Mouse (Mus musculus) C2C12 (cell line): ENCODE measurements at regions not wholly inside any gene's neighbourhood (a gene's known extent, or its start where the extent isn't known, plus 50 kb on each side); places are given as distances from the start of the nearest gene placed in this dataset.

ENCODE experiments used
- CEBPB ChIP-seq: IDR thresholded peaks from one replicate; pipeline ENCODE4 v1.6.1; 2011; ENCODE audit warnings: low read depth, mild to moderate bottlenecking, control low read depth, moderate library complexity
- CTCF ChIP-seq: IDR thresholded peaks from one replicate; pipeline ENCODE4 v1.5.1; 2011; ENCODE audit not compliant: control insufficient read depth, insufficient read depth, insufficient read length
- MAX ChIP-seq: IDR thresholded peaks from one replicate; pipeline ENCODE4 v1.6.1; 2011; ENCODE audit warnings: mild to moderate bottlenecking, control low read depth
- MYOD1 ChIP-seq: IDR thresholded peaks from one replicate; pipeline ENCODE4 v1.6.1; 2011; ENCODE audit warnings: low read depth; ENCODE audit not compliant: control insufficient read depth, insufficient read length
- MYOG ChIP-seq: IDR thresholded peaks from one replicate; pipeline ENCODE4 v1.6.1; 2011; ENCODE audit not compliant: control insufficient read depth, insufficient read length; ENCODE audit errors: extremely low read depth

- TF ChIP-seq CTCF (no peak), MYOG (no peak), CEBPB (no peak), MYOD1 (no peak), MAX (no peak)
Observed at GRCm38 (mm10) chr8:49158201-49158600, 314.4 kb upstream of the Tenm3 start.
